25 mouse cellular contexts compared by ENCODE assay signal in genomic region chr10:67082531-67082930, GRCm38 (mm10). TPM values are rescaled to one million over a fixed set of nuclear protein-coding genes. Genes with fewer than 3 reads are reported as not detected.
DNase-seq lines count a peak whose midpoint lies in the region; ATAC-seq and TF ChIP-seq lines count a peak whose summit lies in the region.
"Had no signal": no experiment of that assay in that cellular context is flagged by ENCODE, and none has a peak within 500 bp of the region (broad histone marks: within the 10 kb centered on the region; RNA-seq: fewer than 3 reads in every experiment).

No protein-coding gene starts in this region.

- no peak for TF ChIP-seq POLR2A in ES-Bruce4 (IDR thresholded peaks at IDR 0.05; ENCODE audit: insufficient read depth, low read length)

- DNase-seq in embryonic facial prominence, embryonic 14.5 days (ENCODE audit: low spot score), result no peak
- no peak for DNase-seq in embryonic facial prominence, embryonic 10.5 days (ENCODE audit: low spot score)
- DNase-seq in ES-E14 (ENCODE audit: low read depth, low spot score), result no peak
- DNase-seq in ZHBTc4 (ENCODE audit: low read depth, low spot score), result peak; percentile 68
- DNase-seq in urinary bladder, postnatal 10 days (ENCODE audit: low spot score), result no peak
- DNase-seq in heart, postnatal 25 days (ENCODE audit: low spot score), result no peak
- DNase-seq: adrenal gland, adult 2 months; adrenal gland, postnatal 10 days; adrenal gland, postnatal 25 days; cerebellum, adult 11 months; cerebellum, adult 18-20 months; cerebellum, adult 9-10 months; cerebellum, postnatal 14 days; cerebellum, postnatal 36 days; embryo, embryonic 11 days had no signal

- ATAC-seq in embryonic facial prominence, embryonic 14.5 days (ENCODE audit: low read depth), result no peak
- no peak for ATAC-seq in kidney, embryonic 14.5 days (ENCODE audit: low FRiP score, low TSS enrichment)
- ATAC-seq: forebrain, embryonic 14.5 days; forebrain, embryonic 16.5 days had no signal

- H3K4me3 ChIP-seq in embryonic facial prominence, embryonic 14.5 days (ENCODE audit: low read depth, low read length), result no peak overlapping the region
- H3K4me3 ChIP-seq in embryonic facial prominence, embryonic 10.5 days, result no peak overlapping the region
- no peak overlapping the region for H3K4me3 ChIP-seq in ES-Bruce4 (ENCODE audit: low read depth, low read length)
- H3K4me3 ChIP-seq in ES-E14 (ENCODE audit: insufficient read depth in 1 of 2, low read depth in 1 of 2, low read length in 2 of 2, poor library complexity in 1 of 2, severe bottlenecking in 1 of 2), result no peak overlapping the region
- no peak overlapping the region for H3K4me3 ChIP-seq in kidney, embryonic 14.5 days (ENCODE audit: low read length)
- H3K4me3 ChIP-seq: embryonic facial prominence, embryonic 12.5 days; embryonic facial prominence, embryonic 15.5 days; erythroblast, embryonic 14.5 days; forebrain, embryonic 10.5 days; forebrain, embryonic 12.5 days had no signal

- H3K9me3 ChIP-seq in embryonic facial prominence, embryonic 14.5 days (ENCODE audit: control insufficient read depth, low read length), result no peaks in the 10 kb centered on the region
- 0 out of 2 replicates have a peak, but pooled peaks cover 1% of the 10 kb centered on the region for H3K9me3 ChIP-seq in embryonic facial prominence, embryonic 10.5 days
- H3K9me3 ChIP-seq in ES-Bruce4 (replicated peaks; ENCODE audit: control insufficient read depth, insufficient read depth, low read length, poor library complexity, severe bottlenecking), result no peaks in the 10 kb centered on the region
- no peaks in the 10 kb centered on the region for H3K9me3 ChIP-seq in ES-E14 (ENCODE audit: control insufficient read depth, insufficient read depth, low read depth, low read length)
- H3K9me3 ChIP-seq in kidney, embryonic 14.5 days (ENCODE audit: control insufficient read depth, low read length), result no peaks in the 10 kb centered on the region
- H3K9me3 ChIP-seq: embryonic facial prominence, embryonic 12.5 days; embryonic facial prominence, embryonic 15.5 days; forebrain, embryonic 10.5 days; forebrain, embryonic 12.5 days had no signal

- no peaks in the 10 kb centered on the region for H3K27me3 ChIP-seq in embryonic facial prominence, embryonic 14.5 days (replicated peaks; ENCODE audit: control insufficient read depth, insufficient read depth, low read length)
- H3K27me3 ChIP-seq in embryonic facial prominence, embryonic 10.5 days (replicated peaks; ENCODE audit: low read depth, poor library complexity, severe bottlenecking), result no peaks in the 10 kb centered on the region
- no peaks in the 10 kb centered on the region for H3K27me3 ChIP-seq in ES-Bruce4 (ENCODE audit: control insufficient read depth, insufficient read depth, low read length, poor library complexity, severe bottlenecking)
- no peaks in the 10 kb centered on the region for H3K27me3 ChIP-seq in kidney, embryonic 14.5 days (ENCODE audit: control insufficient read depth, insufficient read depth, low read length)
- H3K27me3 ChIP-seq: embryonic facial prominence, embryonic 12.5 days; embryonic facial prominence, embryonic 15.5 days; forebrain, embryonic 12.5 days had no signal

- H3K27ac ChIP-seq in embryonic facial prominence, embryonic 14.5 days (replicated peaks; ENCODE audit: low read depth, low read length), result peak overlapping the region; percentile 52; the same call in 1 of the 2 replicates
- no peak overlapping the region for H3K27ac ChIP-seq in embryonic facial prominence, embryonic 10.5 days (replicated peaks)
- H3K27ac ChIP-seq in ES-Bruce4 (ENCODE audit: insufficient read depth, low read length) (peak overlapping the region; percentile 99), ES-E14 (ENCODE audit: insufficient read depth, low read depth, low read length, poor library complexity, severe bottlenecking) (peak overlapping the region; percentile 64; the same call in 1 of the 2 replicates)
- no peak overlapping the region for H3K27ac ChIP-seq in kidney, embryonic 14.5 days (ENCODE audit: low read depth, low read length)
- H3K27ac ChIP-seq: forebrain, embryonic 10.5 days; forebrain, embryonic 12.5 days had no signal

- 87% methylated on average over 4 of the region's 4 CpGs for WGBS in embryonic facial prominence, embryonic 14.5 days
- WGBS in embryonic facial prominence, embryonic 10.5 days, result 77% methylated on average over 4 of the region's 4 CpGs
- WGBS in kidney, embryonic 14.5 days, result 85% methylated on average over 4 of the region's 4 CpGs

- in situ Hi-C loops in ES-E14 (cut with MboI; ENCODE audit: low sequenced_read_pairs in 2 of 2, unreplicated experiment in 2 of 2), result loop anchor here (25.0 kb wide), 1 partner anchor 170 kb away; no protein-coding TSS in a partner anchor

- H3K4me2 ChIP-seq in embryonic facial prominence, embryonic 14.5 days (ENCODE audit: low read depth, low read length), result no peak overlapping the region
- no peak overlapping the region for H3K4me2 ChIP-seq in kidney, embryonic 14.5 days (replicated peaks; ENCODE audit: low read depth, low read length)
- H3K4me2 ChIP-seq: embryonic facial prominence, embryonic 12.5 days; embryonic facial prominence, embryonic 15.5 days; forebrain, embryonic 12.5 days had no signal

- no peak for TF ChIP-seq CTCF in ES-Bruce4 (IDR thresholded peaks at IDR 0.05; ENCODE audit: low read depth, low read length)

- no peaks in the 10 kb centered on the region for H3K36me3 ChIP-seq in embryonic facial prominence, embryonic 14.5 days (ENCODE audit: control insufficient read depth, insufficient read depth, low read length)
- H3K36me3 ChIP-seq in embryonic facial prominence, embryonic 10.5 days (replicated peaks), result peaks cover under 1% of the 10 kb centered on the region; the same call in 1 of the 2 replicates
- H3K36me3 ChIP-seq in ES-Bruce4 (ENCODE audit: control insufficient read depth, insufficient read depth, low read length, poor library complexity, severe bottlenecking), result no peaks in the 10 kb centered on the region
- H3K36me3 ChIP-seq in ES-E14 (ENCODE audit: control insufficient read depth, insufficient read depth, low read length, poor library complexity, severe bottlenecking), result no peaks in the 10 kb centered on the region
- no peaks in the 10 kb centered on the region for H3K36me3 ChIP-seq in kidney, embryonic 14.5 days (ENCODE audit: control insufficient read depth, insufficient read depth, low read length)
- H3K36me3 ChIP-seq: embryonic facial prominence, embryonic 15.5 days; forebrain, embryonic 12.5 days had no signal

- TF ChIP-seq EP300 in ES-Bruce4 (IDR thresholded peaks at IDR 0.05; ENCODE audit: insufficient read depth, low read depth, low read length), result peak; percentile 95

- peaks cover 26% of the 10 kb centered on the region for H3K4me1 ChIP-seq in embryonic facial prominence, embryonic 14.5 days (ENCODE audit: control insufficient read depth, insufficient read depth, low read length)
- peaks cover 21% of the 10 kb centered on the region for H3K4me1 ChIP-seq in embryonic facial prominence, embryonic 10.5 days
- H3K4me1 ChIP-seq in ES-Bruce4 (ENCODE audit: control insufficient read depth, insufficient read depth, low read length), result peaks cover 2% of the 10 kb centered on the region
- H3K4me1 ChIP-seq in ES-E14 (ENCODE audit: control insufficient read depth in 2 of 2, insufficient read depth in 2 of 2, low read length in 2 of 2, poor library complexity in 1 of 2), result peaks cover 16 to 29% of the 10 kb centered on the region in 2 experiments
- H3K4me1 ChIP-seq in kidney, embryonic 14.5 days (ENCODE audit: control insufficient read depth, insufficient read depth, low read length), result peaks cover 12% of the 10 kb centered on the region; the same call in 1 of the 2 replicates

- no peak overlapping the region for H3K9ac ChIP-seq in embryonic facial prominence, embryonic 14.5 days (ENCODE audit: low read depth, low read length)
- H3K9ac ChIP-seq in ES-Bruce4 (ENCODE audit: low read depth, poor library complexity, severe bottlenecking), result no peak overlapping the region
- no peak overlapping the region for H3K9ac ChIP-seq in ES-E14 (ENCODE audit: insufficient read depth, low read depth, low read length, poor library complexity, severe bottlenecking)
- H3K9ac ChIP-seq in kidney, embryonic 14.5 days (ENCODE audit: low read depth, low read length), result no peak overlapping the region
- H3K9ac ChIP-seq: embryonic facial prominence, embryonic 12.5 days; embryonic facial prominence, embryonic 15.5 days; forebrain, embryonic 12.5 days had no signal

- intact Hi-C loops in heart, postnatal 25 days (cut with DNase I), result no loop called here

TF ChIP-seq in ES-E14, 5 proteins besides CTCF, POLR2A, EP300 and RAD21:
- peak; percentile 75 for TF ChIP-seq ZNF384 (IDR thresholded peaks at IDR 0.05; ENCODE audit: low read depth, low read length)
- no peak for TF ChIP-seq ZC3H11A (IDR thresholded peaks at IDR 0.05; ENCODE audit: borderline replicate concordance, low read depth, low read length)

RNA-seq across cellular contexts. Expression of gene Jmjd1c, which starts 13.4 kb away (rescaled TPM):
- polyA plus RNA-seq in embryonic facial prominence, embryonic 14.5 days (2014; fragmentation: Nextera tagmentation; extraction: Ambion mirVana), result 44.0 and 44.4 TPM in 2 replicates
- polyA plus RNA-seq in embryonic facial prominence, embryonic 10.5 days (2016; fragmentation: Nextera tagmentation; extraction: Ambion mirVana), result 33.1 and 34.9 TPM in 2 replicates
- polyA plus RNA-seq in ES-Bruce4 (2011; ENCODE audit: insufficient read depth, insufficient read length, low read depth, missing spikeins), result 123 and 141 TPM in 2 replicates
- 93.0 and 124 TPM in 2 replicates for total RNA-seq in ES-E14 (2012; rRNA removed)
- polyA plus RNA-seq in kidney, embryonic 14.5 days (2014; fragmentation: Nextera tagmentation; extraction: Ambion mirVana), result 51.1 and 54.9 TPM in 2 replicates
- 10 to 100 TPM; 38.5 to 40.9 TPM for total RNA-seq in heart, postnatal 25 days (2021)

RNA-seq across cellular contexts. Expression of gene Reep3, which starts 14.2 kb away (rescaled TPM):
- polyA plus RNA-seq in embryonic facial prominence, embryonic 14.5 days (2014; fragmentation: Nextera tagmentation; extraction: Ambion mirVana), result 39.6 and 40.0 TPM in 2 replicates
- polyA plus RNA-seq in embryonic facial prominence, embryonic 10.5 days (2016; fragmentation: Nextera tagmentation; extraction: Ambion mirVana), result 23.7 and 24.6 TPM in 2 replicates
- polyA plus RNA-seq in ES-Bruce4 (2011; ENCODE audit: insufficient read depth, insufficient read length, low read depth, missing spikeins), result 47.9 and 50.5 TPM in 2 replicates
- total RNA-seq in ES-E14 (2012; rRNA removed), result 18.1 and 18.2 TPM in 2 replicates
- 43.5 and 50.6 TPM in 2 replicates for polyA plus RNA-seq in kidney, embryonic 14.5 days (2014; fragmentation: Nextera tagmentation; extraction: Ambion mirVana)
- total RNA-seq in heart, postnatal 25 days (2021), result 10 to 100 TPM; 21.4 to 22.9 TPM
- total RNA-seq: MEL had no signal

Comparison
In these comparisons a context has a peak if more than half of its experiments do, and no peak if none do; other contexts are left out.
1. H3K27ac ChIP-seq: peak in embryonic facial prominence, embryonic 14.5 days (single experiment), ES-Bruce4 (single experiment) and ES-E14 (single experiment); none in embryonic facial prominence, embryonic 10.5 days (single experiment) and kidney, embryonic 14.5 days (single experiment).